Mouse (Mus musculus): ENCODE measurements at regions not wholly inside any gene's neighbourhood (a gene's known extent, or its start where the extent isn't known, plus 50 kb on each side); places are given as distances from the start of the nearest gene placed in this dataset.

GRCm38 (mm10) chr7:68453028-68453692, 179.5 kb downstream of the Fam169b start:
- in situ Hi-C loops (cut with MboI, MseI) = loop anchor here in 1 of 2 experiments (25.0 kb wide), 1 partner anchor 1816 kb away; no protein-coding TSS in a partner anchor

- in situ Hi-C loops (cut with MboI, MseI) = no loop called here
Measured at GRCm38 (mm10) chr7:68444426-68445095, 170.9 kb downstream of the Fam169b start.

- in situ Hi-C loops (cut with MboI, MseI) = no loop called here
Measured at GRCm38 (mm10) chr7:68440661-68441150, 167.1 kb downstream of the Fam169b start.

- in situ Hi-C loops (cut with MboI, MseI) = no loop called here
Measured at GRCm38 (mm10) chr7:68428946-68429345, 155.3 kb downstream of the Fam169b start.

GRCm38 (mm10) chr7:68415890-68416289, 142.3 kb downstream of the Fam169b start:
- in situ Hi-C loops (cut with MboI, MseI) = no loop called here

GRCm38 (mm10) chr7:68412786-68413185, 139.1 kb downstream of the Fam169b start:
- in situ Hi-C loops (cut with MboI, MseI) = no loop called here

Data from T-helper 17 cell (primary cell).